Mouse (Mus musculus): ENCODE measurements around the gene Sik3. TPM values are rescaled to one million over a fixed set of nuclear protein-coding genes. Genes with fewer than 3 reads are reported as not detected.

Gene Sik3
- polyA plus RNA-seq, 2 experiments from 2014 or later, result 12.8 to 16.0 TPM

- ATAC-seq, result no peak
Observed at GRCm38 (mm10) chr9:46194809-46195208, 182.2 kb downstream of the Sik3 start.

DNA sequence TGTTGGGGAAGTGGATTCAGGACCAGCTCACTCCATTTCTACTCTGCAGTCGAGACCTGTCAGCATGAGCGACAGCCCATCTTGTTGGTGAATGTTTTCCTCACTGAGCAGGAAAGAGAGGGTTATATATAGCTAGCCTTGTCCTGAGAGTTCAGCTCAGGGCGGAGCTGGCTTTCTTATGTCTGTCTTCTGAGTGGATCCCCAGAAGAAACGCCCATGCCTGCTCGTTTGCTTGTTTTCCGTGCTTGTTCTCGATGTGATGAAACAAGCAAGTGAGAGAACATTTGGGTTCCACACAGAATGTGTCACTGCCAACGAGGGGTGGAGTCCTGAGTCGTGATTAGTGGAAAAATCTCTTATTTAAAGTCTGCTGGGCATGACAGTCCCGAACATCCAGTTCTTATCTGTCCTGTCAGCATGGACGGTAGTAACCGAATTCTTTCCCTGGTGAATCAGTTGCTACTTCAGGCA is 184.1 kb downstream of the Sik3 start:
- no peak for ATAC-seq

DNA sequence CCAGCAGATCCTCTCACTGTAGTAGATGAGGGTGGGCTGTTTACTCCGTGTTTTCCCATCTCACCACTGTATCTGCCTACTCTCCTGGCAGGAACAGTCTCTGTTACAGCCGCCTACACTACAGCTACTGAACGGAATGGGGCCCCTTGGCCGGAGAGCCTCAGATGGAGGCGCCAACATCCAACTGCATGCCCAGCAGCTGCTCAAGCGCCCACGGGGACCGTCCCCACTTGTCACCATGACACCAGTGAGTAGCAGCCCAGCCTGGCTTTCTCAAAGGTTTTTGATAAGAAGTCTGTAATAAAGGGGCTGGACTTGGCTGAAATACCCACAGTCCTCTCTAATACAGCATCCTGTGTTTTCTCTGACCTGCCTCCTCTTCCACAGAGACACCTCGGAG is 185.8 kb downstream of the Sik3 start:
- ATAC-seq, result peak; percentile 57

- ATAC-seq, result peak; percentile 20
Observed at GRCm38 (mm10) chr9:46198936-46199335, 186.3 kb downstream of the Sik3 start.

GRCm38 (mm10) chr9:46199609-46200008 is 187.0 kb downstream of the Sik3 start:
- no peak for ATAC-seq

DNA sequence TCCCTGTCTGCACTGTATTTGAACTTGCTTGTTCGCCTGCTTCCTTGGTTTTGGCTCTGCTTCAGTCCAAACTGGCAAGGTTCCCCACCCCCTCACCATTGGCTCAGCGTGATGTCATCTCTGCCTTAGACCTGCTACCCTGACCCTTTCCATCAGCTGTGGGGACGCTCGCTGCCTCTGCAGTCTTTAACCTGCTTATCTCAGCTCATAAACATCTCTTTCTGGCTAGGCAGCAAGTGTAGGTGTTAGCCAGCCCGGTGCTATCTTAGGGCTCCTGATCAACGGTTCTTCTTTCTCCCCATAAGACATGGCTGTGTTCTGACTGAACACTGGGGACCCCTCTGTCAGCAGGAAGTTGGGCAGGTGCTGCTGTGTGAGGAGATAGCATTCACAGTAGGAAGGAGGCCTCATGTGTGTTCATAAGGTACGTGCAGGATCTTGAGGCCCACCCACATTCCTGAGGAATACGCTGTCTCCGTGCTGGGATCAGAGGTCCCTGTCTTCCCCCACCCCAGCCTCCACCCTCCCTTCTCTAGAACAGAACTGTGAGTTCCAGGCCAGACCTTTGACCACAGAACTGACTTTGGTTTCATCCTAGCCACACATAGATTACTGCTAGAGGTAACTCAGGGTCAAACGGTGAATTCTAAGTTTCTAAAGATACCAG is 194.3 kb downstream of the Sik3 start:
- ATAC-seq, result no peak

DNA sequence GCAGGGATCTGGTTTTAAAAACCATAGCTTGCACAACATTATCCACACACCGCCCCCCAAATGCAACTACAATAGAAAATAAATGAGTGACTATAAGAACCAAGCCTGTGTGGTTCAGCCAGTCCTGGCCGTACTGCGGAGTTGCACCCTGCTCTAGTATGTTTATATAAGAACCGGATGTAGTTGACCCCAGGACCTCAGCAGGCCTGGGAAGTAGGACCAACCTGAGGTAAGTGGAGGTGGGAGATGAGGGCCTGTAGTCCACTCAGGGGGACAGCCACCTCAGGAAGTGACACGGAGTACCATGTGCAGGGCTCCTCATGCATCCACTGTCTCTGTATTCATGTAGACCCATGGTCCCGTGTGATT is 194.9 kb downstream of the Sik3 start:
- no peak for ATAC-seq

- ATAC-seq, result no peak
Observed at GRCm38 (mm10) chr9:46208401-46208974, 195.9 kb downstream of the Sik3 start.

- ATAC-seq, result no peak
Observed at GRCm38 (mm10) chr9:46210473-46210872, 197.9 kb downstream of the Sik3 start.

DNA sequence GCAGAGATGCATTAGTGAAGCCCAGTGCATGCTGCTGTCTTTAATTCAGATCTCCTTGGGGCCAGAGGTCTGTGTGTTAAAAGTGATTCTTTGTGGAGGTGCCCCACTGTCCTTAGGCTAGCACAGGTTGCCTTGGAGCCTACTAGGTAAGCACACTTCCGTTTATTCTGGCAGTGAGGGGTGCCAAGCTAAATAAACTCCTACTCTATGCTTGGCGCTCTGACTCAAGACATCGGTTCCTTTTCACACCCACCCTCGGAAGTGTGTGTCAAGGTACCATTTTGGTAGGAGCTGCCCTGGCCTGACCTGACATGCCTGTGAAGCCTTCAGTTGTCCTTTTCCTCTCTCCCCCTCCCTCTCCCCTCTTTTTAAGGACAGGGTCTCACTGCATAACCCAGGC is 201.7 kb downstream of the Sik3 start:
- no peak for ATAC-seq

GRCm38 (mm10) chr9:46214946-46215337 is 202.3 kb downstream of the Sik3 start:
- no peak for ATAC-seq

DNA sequence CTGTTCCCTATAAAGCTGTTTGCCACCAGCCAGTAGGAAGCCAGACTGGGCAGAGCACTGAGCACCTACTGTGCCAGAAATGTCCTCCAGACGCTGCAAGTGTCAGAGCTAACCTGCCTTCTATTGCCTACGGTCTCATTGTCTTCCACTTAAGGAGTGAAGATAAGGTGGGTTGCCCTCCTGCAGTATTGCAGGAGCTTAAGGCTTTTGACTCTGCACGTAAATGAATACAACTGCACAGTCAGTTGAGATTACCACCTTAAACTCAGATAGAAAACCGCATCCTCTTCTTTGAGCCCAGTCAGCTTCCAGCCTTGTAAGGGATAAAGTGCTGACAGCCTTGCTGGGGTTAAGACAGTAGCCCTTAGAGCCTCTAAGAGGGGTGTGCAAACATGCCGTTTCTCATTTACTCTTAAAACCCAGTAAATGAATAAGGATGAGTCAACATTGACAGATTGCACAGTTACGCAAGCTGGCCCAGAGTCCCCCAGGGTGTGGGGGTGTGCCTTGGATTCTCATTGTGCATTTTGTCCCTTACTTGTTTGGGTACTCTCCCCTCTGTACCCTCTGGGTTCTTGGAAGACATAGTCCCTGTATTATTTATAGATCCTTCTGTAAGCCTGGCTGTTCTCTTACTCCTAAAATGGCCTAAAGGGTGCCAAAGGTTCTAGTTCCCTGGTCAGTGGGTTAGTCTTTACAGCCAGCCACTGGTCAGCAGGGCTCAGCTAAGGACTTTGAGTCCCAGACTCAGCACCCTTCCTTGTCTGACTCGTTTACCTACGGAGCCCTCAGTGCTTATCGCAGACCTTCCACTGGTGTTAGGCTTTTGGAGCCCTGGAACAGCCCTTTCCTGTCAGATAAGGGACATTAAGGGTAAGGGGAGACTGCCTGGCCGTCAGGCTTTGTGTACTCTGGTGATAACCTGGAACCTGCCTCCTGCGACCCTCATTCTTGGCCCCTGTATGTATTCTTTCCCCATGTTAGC is 203.0 kb downstream of the Sik3 start:
- no peak for ATAC-seq

GRCm38 (mm10) chr9:46216744-46217470 is 204.3 kb downstream of the Sik3 start:
- ATAC-seq, result no peak

DNA sequence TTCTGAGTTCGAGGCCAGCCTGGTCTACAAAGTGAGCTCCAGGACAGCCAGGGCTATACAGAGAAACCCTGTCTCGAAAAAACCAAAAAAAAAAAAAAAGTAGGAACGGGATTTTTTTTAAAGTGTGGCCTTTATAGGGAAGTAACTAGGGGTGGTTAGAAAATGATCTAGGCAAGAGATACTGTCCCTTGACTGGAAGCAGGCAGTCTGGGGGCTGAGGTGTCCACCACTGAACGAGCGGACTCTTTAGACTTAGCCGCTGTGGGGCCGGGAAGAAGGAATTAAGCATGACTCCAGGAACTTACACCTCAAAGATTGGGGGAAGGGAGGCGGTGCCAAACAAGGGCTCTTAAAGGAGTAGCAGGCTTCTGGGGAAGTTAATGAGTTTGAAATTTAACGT is 205.6 kb downstream of the Sik3 start:
- no peak for ATAC-seq

- ATAC-seq, result no peak
Observed at GRCm38 (mm10) chr9:46223090-46223489, 210.5 kb downstream of the Sik3 start.

- ATAC-seq, result no peak
Observed at GRCm38 (mm10) chr9:46224101-46224500, 211.5 kb downstream of the Sik3 start.

DNA sequence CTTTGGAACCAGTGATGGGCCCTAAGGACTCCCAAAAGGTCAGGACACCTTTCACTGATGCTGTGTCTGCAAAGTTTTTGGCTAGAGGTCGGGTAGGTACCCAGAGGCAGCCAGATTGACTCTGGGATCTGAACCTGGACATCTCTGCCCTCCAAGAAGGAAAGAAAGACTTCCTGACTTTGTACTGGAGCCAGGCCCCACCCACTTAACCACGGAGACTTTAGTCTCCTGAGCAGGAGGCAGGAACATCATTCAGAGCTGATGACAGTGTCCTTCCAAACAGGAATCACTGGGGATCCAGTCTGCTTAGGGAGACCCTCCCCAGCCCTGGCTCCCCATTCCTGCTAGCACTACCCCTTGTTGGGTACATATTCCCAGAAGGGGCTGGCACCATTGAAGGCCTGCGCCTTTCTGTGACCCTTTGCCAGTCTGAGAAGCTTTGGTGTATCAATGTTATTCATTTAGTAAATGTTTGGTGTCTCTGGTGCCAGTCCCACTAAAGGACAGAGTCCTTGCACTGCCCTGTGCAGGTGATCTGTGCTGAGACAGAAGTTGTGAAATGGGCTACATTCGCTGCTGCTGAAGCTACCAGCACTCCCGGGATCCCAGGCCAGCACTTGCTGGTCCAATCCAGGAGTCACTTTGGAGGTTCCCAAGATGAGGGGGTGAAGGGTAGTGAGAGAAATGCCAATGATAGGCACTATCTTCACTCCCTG is 212.5 kb downstream of the Sik3 start:
- no peak for ATAC-seq

DNA sequence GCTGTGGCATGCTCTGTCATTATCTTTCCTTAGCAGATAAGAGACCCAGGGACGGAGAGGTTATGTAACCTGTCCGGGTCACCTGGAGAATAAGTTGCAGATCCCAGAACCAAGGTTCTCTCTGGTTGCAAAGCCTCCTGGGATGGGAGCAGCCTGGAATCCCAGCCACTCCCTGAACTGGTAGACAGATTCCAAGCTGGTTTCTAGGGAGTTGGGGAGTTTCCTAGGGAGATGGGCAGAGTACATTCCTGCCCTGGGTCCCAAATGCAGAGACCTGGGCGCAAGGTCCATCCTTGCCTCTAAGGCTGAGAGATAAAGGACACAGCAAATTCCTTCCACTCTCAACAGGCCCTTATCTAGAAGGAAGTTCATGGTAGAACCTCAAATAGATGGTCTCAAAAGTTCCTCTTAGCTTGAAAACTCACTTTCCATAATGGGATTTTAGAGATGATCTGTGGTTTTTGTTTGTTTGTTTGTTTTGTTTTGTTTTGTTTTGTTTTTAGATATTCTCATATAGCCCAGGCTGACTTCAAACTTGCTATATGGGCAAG is 214.5 kb downstream of the Sik3 start:
- ATAC-seq, result no peak

DNA sequence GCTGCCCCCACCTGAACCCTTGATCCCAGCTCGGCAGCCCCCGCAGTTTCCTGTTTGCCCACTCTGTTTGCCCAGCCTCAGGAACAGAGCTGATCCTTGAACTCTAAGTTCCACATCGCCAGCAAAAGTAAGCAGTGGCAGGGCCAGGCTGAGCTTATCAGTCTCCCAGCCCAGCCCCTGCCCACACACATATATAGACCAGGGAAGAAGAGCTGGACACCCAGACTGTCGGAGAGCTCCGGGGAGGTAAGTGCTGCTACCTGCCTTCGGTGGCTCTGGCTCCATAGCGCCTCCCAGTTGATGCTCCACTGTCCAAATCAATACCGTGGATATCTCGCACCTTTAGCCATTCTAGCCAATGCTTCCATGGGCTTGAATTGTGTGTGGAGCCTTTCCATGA is 215.9 kb downstream of the Sik3 start, which contains the start of gene Apoa1:
Apoa1 (plus strand) TSS at position 90 of the 400 bp plus-strand sequence.
- no peak for ATAC-seq

GRCm38 (mm10) chr9:46229573-46230449 is 217.2 kb downstream of the Sik3 start:
- ATAC-seq, result peak; percentile 32

Measured in CD4-positive, CD25-positive, alpha-beta regulatory T cell, adult 4 months (primary cell).